Mouse (Mus musculus) c-Kit-positive CD71-positive TER-119-positive erythroid progenitor cells, embryonic 14.5 days (primary cell): ENCODE results near the gene Gm37240.
"Not testable (repeated sequence)": the region's sequence is repeated elsewhere in the genome, so short reads cannot be mapped to it uniquely, and the experiment has no call there.

Source experiments
- DNase-seq: peaks from one replicate; pipeline ENCODE4 v3.0.0-alpha.2; 2013; ENCODE audit warnings: low spot score

The Gm37240 gene

GRCm38 (mm10) chr3:85887239-85887827, at the start of gene Gm37240, which contains the start of gene Glt28d2:
Gene Gm37240, minus strand, starts transcription at chr3:85887518.
Gene Glt28d2, minus strand, starts transcription at chr3:85887516.
- DNase-seq = peak; percentile 85

GRCm38 (mm10) chr3:85933586-85933985, 46.3 kb upstream of the Gm37240 start:
- no peak for DNase-seq

DNA sequence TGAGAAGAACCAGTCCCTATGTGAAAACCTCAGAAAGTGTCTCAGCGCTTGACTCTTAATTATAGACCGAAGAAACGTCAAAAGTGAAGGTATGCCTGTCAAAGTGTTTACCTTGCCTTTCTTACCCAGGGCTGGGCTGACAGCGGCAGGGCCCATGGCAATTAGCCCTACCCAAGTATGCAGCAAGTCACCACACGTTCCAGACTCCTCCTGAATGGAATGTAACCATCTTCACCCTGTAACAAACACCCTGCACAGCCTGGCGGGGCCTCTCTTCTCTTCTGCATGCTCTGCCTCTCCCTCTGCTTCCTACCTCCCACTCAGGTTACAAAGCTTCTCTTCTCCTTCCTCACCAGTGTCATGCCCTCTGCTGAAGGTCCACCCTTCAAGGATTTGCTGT, 44.5 kb upstream of the Gm37240 start:
- no peak for DNase-seq

DNA sequence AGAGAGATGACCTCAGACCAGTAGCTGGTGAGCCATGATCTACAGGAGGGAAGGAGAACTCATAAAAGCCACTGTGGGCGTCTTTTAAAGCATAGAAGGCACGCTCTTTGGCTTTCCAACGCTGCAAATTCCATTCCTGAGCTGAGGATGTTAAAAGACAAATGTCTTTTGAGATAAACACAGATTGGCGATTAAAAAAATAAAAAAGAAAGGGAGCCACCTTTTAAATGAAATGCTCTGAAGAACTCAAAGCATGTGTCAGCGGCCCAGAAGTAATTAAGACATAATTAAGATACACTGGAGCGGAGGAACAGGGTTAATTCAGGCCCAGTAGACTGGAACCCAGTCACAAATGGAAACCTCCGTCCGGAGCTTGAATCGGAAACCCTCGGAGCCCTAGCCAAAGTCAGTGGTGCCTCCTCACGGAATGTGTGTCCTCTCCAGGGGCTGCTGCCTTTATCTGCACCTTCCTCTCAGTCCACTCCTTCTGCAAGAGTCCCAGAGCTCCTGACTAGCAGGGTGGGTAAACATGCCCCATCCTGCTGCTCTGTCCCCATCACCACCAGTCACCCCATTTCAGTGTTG, 43.4 kb upstream of the Gm37240 start:
- DNase-seq = no peak

DNA sequence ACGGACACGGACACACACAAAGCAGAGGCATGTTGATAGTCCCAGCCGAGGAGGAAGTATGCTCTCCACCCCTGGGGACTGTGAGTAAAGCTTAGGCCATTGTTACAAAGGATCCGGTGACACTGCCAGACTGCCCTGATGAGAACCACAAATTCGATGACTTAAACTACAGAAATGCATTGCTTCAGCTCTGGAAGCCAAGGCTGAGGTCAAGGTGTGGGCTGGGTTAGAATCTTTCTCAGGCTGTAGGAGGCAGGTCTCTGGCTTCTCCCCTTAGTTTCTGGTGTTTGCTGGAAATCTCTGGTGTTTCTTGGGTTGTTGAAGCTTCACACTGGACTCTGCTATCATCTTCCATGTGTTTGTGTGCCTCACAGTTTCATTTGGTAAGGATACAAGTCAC, 42.4 kb upstream of the Gm37240 start:
- DNase-seq = no peak

- DNase-seq = no peak
These were observed 40.9 kb upstream of the Gm37240 start for GRCm38 (mm10) chr3:85928140-85928611.

- no peak for DNase-seq
These were observed 40.0 kb upstream of the Gm37240 start for GRCm38 (mm10) chr3:85927296-85927695.

DNA sequence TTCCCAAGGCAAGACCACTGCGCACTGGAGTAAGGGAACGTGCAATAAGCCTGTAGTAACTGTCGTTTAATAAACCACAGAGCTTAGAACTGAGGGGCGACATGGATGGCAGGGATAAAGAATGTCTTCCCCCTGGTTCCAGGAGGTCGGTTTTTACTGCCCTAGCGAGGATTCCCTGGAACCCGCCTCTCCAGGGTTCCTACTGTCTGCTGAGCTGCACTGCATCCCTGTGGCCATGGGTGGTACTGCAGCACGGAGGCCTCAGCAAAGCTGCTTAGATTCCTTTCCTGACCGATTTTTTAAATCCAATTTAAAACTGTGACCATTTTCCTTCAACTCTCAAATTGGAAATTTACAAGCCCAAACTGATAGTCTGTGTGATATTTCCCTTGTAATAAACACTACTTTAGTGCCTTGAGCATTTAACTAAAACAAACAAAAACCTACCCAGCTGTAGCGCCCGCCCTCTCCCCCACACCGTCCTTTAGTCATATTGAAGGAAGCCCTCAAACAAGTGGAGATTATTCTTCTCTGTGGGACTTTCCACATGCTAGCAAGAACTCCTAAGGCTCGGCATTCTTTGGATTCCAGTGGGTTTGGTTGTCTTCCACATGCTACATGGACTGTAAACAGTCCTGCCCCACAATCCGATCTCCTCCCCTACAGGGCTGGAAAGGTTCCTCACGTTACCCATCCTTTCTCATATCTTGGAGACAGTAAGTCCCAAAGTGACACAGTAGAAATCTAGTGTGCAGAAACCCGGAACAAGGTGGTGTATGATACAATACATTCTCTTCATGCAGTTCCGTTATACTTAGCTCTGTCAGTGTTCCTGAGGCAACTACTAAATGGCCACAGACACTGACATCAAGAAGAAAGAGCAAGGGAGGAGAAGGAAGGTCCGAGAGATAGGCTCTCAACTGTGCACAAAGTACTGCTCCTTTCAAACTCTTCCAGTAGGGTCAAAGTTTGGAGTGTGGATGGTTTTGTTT, 36.9 kb upstream of the Gm37240 start:
- peak; percentile 49 for DNase-seq

DNA sequence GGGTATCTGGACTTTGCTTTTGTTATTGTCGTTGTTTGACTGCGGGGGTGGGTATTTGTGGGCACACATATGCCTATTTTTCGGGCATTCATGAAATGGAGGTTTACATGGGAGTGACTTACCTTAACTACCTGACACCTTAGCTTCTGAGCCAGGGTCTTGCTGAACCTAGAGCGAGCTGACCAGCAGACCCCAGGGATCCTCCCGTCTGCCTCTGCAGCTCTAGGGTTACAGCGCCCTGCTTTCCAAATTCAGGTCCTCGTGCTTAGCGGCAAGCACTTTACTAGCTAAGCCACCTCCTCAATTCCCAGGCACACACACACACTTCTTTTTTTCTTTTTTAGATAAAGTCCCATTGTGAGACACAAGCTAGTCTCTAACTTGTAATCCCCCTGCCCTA, 36.0 kb upstream of the Gm37240 start:
- DNase-seq = no peak

- DNase-seq = no peak
These were observed 35.0 kb upstream of the Gm37240 start for GRCm38 (mm10) chr3:85922331-85922730.

DNA sequence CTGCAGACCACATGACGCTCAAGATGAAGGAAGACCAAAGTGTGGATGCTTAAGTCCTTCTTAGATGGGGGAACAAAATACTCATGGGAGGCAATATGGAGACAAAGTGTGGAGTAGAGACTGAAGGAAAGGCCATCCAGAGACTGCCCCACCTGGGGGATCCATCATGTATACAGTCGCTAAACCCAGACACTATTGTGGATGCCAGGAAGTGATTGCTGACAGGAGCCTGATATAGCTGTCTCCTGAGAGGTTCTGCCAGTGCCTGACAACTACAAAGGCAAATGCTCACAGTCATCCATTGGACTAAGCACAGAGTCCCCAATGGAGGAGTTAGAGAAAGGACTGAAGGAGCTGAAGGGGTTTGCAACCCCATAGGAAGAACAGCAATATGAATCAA, 33.4 kb upstream of the Gm37240 start:
- DNase-seq = not testable (repeated sequence)

DNA sequence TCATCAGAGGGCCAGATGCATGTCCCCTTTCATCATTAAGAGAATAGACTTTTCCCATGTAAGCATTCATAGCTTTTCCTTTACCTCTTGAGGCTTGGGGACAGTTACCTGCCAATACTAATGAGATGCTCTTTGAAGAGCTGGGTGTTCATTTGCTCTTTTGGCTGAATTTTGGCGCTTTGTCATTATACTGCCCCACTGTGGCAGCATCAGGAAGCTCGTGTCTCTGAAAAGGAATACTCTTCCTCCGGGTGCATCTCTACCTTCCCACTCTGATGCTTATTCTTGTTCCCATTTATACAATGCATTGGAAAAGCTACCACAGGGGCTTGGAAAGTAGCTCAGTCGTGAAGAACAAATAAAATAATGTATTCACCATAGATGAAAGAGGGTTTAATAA, 30.3 kb upstream of the Gm37240 start:
- peak; percentile 11 for DNase-seq

- DNase-seq = no peak
These were observed 27.5 kb upstream of the Gm37240 start for GRCm38 (mm10) chr3:85914806-85915205.

DNA sequence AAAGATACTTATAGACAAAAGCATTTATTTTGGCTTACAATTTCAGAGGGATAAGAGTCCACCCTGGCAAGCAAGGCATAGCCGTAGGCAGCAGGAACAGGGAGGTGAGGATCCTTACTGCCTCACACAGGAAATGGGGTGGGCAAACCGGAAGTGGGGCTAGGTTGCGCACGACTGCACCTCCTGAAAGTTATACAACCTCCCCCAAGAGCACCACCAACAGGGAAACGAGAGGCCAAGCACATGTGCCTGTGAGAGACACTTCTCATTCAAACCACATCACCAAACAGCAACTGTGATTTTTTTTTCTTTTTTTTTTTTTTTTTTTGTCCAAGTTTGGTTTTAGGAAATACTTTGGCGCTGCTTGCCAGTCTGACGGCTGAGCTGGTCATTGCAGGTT, 19.8 kb upstream of the Gm37240 start:
- no peak for DNase-seq

DNA sequence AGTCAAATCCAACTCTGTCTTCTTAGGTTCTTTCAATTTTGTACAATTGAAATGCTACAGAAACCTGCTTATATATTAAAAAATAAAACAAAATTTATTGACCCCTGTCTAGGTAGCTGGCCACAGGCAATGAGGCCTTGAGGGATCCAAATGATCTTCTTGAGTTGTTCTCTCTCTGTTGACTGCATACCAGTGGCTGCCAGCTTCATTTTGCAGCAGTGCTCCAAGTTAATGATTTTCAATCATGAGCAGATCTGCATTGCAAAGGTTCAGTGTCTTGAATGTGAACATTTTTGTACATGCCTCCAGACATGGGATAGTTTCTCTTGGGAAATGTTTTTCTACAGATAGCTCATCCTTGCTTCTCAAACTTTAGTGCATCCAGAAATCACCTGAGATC, 17.1 kb upstream of the Gm37240 start:
- no peak for DNase-seq

DNA sequence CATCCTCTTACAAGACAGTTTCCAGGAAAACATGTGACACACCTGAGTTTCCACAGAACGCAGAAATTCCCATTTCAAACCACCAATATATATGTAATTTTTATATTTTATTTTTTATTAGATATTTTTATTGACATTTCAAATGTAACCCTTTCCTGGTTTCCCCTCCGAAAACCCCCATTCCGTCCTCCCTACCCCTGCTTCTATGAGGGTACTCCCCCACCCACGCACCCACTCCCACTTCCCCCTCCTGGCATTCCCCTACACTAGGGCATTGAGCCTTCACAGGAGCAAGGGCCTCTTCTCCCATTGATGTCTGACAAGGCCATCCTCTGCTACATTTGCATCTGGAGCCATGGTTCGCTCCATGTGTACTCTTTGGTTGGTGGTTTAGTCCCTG, 7.7 kb upstream of the Gm37240 start:
- no peak for DNase-seq

DNA sequence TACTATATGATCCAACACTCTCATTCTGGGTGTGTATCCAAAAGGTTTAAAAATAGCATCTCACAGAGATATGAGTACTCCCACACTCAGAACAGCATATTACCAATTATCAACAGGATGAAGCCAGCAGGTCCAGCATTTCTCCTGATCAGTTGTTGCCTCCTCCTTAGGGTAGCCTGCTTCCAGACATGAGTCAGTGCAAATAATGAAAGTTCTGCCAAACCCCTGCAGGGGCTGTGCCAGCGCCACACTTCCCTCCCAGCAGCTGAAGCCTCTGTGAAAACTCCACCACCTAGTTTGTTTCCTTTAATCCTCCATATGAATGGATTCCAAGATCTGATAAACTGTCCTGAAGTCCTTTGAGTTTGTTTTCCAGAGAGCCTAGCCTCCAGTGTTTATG, 4.3 kb upstream of the Gm37240 start:
- DNase-seq = no peak

GRCm38 (mm10) chr3:85888221-85888671, 928 bp upstream of the Gm37240 start:
- DNase-seq = peak; percentile 3

- no peak for DNase-seq
These were observed 581 bp downstream of the Gm37240 start for GRCm38 (mm10) chr3:85886636-85887238.

DNA sequence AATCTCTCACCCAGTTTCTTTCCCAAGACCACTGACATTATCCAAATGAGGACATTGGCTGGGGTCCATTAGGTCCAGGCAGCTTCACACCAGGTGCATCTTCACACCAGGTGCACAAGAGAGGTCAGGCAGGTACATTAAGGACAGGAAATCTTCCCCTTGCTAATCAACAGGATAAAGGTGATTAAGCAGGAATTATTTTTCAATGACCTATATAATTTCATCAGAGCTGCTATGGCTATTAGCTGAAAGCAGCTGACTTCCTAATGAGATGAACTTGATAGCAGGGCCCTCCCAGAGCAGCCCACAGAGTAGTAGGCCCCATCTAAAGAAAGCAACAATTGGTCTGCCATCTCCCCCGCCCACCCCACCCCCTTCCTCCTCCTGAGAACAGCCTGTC, 1.4 kb downstream of the Gm37240 start:
- DNase-seq = no peak

GRCm38 (mm10) chr3:85880687-85881086, 6.6 kb downstream of the Gm37240 start:
- DNase-seq = no peak

- no peak for DNase-seq
These were observed 7.2 kb downstream of the Gm37240 start for GRCm38 (mm10) chr3:85880068-85880467.
